Mouse (Mus musculus) naive thymus-derived CD4-positive, alpha-beta T cell, adult 2 months (primary cell): ENCODE measurements around the gene Ywhaq.
"Not testable (repeated sequence)": the region's sequence is repeated elsewhere in the genome, so short reads cannot be mapped to it uniquely, and the experiment has no call there.

ENCODE experiments used
- DNase-seq: peaks from one replicate; pipeline ENCODE4 v3.0.0-alpha.2; 2011; ENCODE audit warnings: low read depth

Ywhaq gene

GRCm38 (mm10) chr12:21409651-21410050, 7.8 kb downstream of the Ywhaq start:
- DNase-seq, result peak; percentile 55

- no peak for DNase-seq
Observed at GRCm38 (mm10) chr12:21408789-21409367, 8.6 kb downstream of the Ywhaq start.

- no peak for DNase-seq
Observed at GRCm38 (mm10) chr12:21402771-21403170, 14.7 kb downstream of the Ywhaq start.

GRCm38 (mm10) chr12:21386201-21386600, 31.2 kb downstream of the Ywhaq start:
- no peak for DNase-seq

GRCm38 (mm10) chr12:21378765-21379346, 38.6 kb downstream of the Ywhaq start:
- DNase-seq, result not testable (repeated sequence)

GRCm38 (mm10) chr12:21375376-21376157, 41.9 kb downstream of the Ywhaq start:
- DNase-seq, result no peak

- DNase-seq, result no peak
Observed at GRCm38 (mm10) chr12:21373820-21374475, 43.5 kb downstream of the Ywhaq start.

- peak; percentile 96 for DNase-seq
Observed at GRCm38 (mm10) chr12:21373100-21373819, 44.2 kb downstream of the Ywhaq start, which contains the start of gene Adam17. Adam17 (minus strand) TSS chr12:21373632.

GRCm38 (mm10) chr12:21370035-21370611, 47.3 kb downstream of the Ywhaq start:
- no peak for DNase-seq

- no peak for DNase-seq
Observed at GRCm38 (mm10) chr12:21369087-21369410, 48.4 kb downstream of the Ywhaq start.

GRCm38 (mm10) chr12:21368376-21369086, 48.9 kb downstream of the Ywhaq start:
- no peak for DNase-seq

GRCm38 (mm10) chr12:21364624-21365435, 52.6 kb downstream of the Ywhaq start:
- no peak for DNase-seq

- DNase-seq, result no peak
Observed at GRCm38 (mm10) chr12:21363195-21363594, 54.2 kb downstream of the Ywhaq start.

- DNase-seq, result no peak
Observed at GRCm38 (mm10) chr12:21362686-21363085, 54.8 kb downstream of the Ywhaq start.

GRCm38 (mm10) chr12:21353681-21354080, 63.8 kb downstream of the Ywhaq start:
- no peak for DNase-seq

GRCm38 (mm10) chr12:21350113-21350876, 67.1 kb downstream of the Ywhaq start:
- DNase-seq, result no peak

GRCm38 (mm10) chr12:21346972-21347371, 70.5 kb downstream of the Ywhaq start:
- DNase-seq, result no peak

- DNase-seq, result no peak
Observed at GRCm38 (mm10) chr12:21340674-21341073, 76.8 kb downstream of the Ywhaq start.
